20 mouse cellular contexts compared by ENCODE assay signal in the genomic region with DNA sequence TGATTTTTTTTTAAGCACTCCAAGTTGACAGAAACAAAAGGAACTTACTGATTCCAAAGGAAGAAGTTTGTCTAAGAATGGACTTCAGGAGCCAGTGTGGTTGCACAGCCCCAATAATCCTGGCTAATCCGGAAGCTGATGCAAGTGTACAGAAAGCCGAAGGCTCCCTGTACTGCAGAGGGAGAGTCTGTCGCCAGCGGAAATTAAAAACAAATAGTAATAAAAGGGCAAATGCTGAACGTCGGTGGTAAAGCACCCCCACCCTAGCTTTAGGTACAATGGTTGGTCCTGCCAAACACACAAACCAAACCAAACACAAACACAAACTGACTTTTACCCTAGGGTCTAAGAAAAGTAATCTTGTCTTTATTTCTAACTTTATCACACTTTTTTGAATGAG.
DNase-seq lines count a peak whose midpoint lies in the region; ATAC-seq and TF ChIP-seq lines count a peak whose summit lies in the region.
"Had no signal": no experiment of that assay in that cellular context is flagged by ENCODE, and none has a peak within 500 bp of the region (broad histone marks: within the 10 kb centered on the region; RNA-seq: fewer than 3 reads in every experiment).

No protein-coding gene starts in this region.

- H3K4me1 ChIP-seq in embryonic fibroblast, embryonic 13.5 days (ENCODE audit: control insufficient read depth, insufficient read depth, low read length): no peaks in the 10 kb centered on the region; the same call in 1 of the 2 replicates
- no peaks in the 10 kb centered on the region for H3K4me1 ChIP-seq in stomach, postnatal 0 days (replicated peaks; ENCODE audit: control insufficient read depth, insufficient read depth)
- H3K4me1 ChIP-seq in midbrain, embryonic 15.5 days: no peaks in the 10 kb centered on the region
- H3K4me1 ChIP-seq: embryonic facial prominence, embryonic 15.5 days; forebrain, embryonic 13.5 days; forebrain, embryonic 15.5 days had no signal

- peak; percentile 51; the same call in 1 of the 2 replicates for ATAC-seq in stomach, postnatal 0 days (ENCODE audit: low FRiP score, low TSS enrichment)
- ATAC-seq in midbrain, embryonic 15.5 days (replicated peaks): no peak
- ATAC-seq: forebrain, embryonic 13.5 days; forebrain, embryonic 15.5 days; forebrain, postnatal 0 days had no signal

- TF ChIP-seq CTCF in embryonic fibroblast, embryonic 13.5 days (IDR thresholded peaks at IDR 0.05; ENCODE audit: borderline replicate concordance, insufficient read depth, low read length): no peak
- TF ChIP-seq CTCF in stomach, postnatal 0 days (IDR thresholded peaks at IDR 0.05; ENCODE audit: low read depth): no peak

- TF ChIP-seq EP300 in stomach, postnatal 0 days (optimal IDR thresholded peaks at IDR 0.05): no peak

- H3K27ac ChIP-seq in embryonic fibroblast, embryonic 13.5 days (ENCODE audit: insufficient read depth, low read length): peak overlapping the region; percentile 75; the same call in 1 of the 2 replicates
- 0 out of 2 replicates have a peak overlapping the region, but pooled peaks have one; percentile 5 for H3K27ac ChIP-seq in macrophage
- no peak overlapping the region for H3K27ac ChIP-seq in stomach, postnatal 0 days (replicated peaks)
- H3K27ac ChIP-seq in midbrain, embryonic 15.5 days: no peak overlapping the region
- H3K27ac ChIP-seq: embryonic facial prominence, embryonic 13.5 days; embryonic facial prominence, embryonic 15.5 days; forebrain, embryonic 13.5 days; forebrain, embryonic 15.5 days had no signal

- H3K79me2 ChIP-seq in macrophage (ENCODE audit: inconsistent target): peaks cover 57% of the 10 kb centered on the region

- no peaks in the 10 kb centered on the region for H3K9me3 ChIP-seq in stomach, postnatal 0 days (ENCODE audit: control insufficient read depth, low read length)
- no peaks in the 10 kb centered on the region for H3K9me3 ChIP-seq in midbrain, embryonic 15.5 days
- H3K9me3 ChIP-seq: embryonic facial prominence, embryonic 13.5 days; embryonic facial prominence, embryonic 15.5 days; forebrain, embryonic 13.5 days; forebrain, embryonic 15.5 days had no signal

- no peaks in the 10 kb centered on the region for H3K27me3 ChIP-seq in stomach, postnatal 0 days (ENCODE audit: control insufficient read depth, insufficient read depth, low read length)
- H3K27me3 ChIP-seq in midbrain, embryonic 15.5 days (replicated peaks): no peaks in the 10 kb centered on the region
- H3K27me3 ChIP-seq: embryonic facial prominence, embryonic 13.5 days; embryonic facial prominence, embryonic 15.5 days; forebrain, embryonic 13.5 days; forebrain, embryonic 15.5 days had no signal

- no peak for DNase-seq in stomach, postnatal 0 days (ENCODE audit: low spot score)
- no peak for DNase-seq in heart, adult 8-10 months (ENCODE audit: low spot score)
- DNase-seq: adrenal gland, adult 2 months; adrenal gland, postnatal 10 days; adrenal gland, postnatal 25 days; cerebellum, adult 11 months; cerebellum, adult 18-20 months; cerebellum, adult 8-10 months; cerebellum, adult 9-11 months; cerebellum, postnatal 14 days; cerebellum, postnatal 36 days; embryo, embryonic 11 days; forebrain, postnatal 0 days had no signal

- H3K9ac ChIP-seq in stomach, postnatal 0 days (ENCODE audit: low read length): no peak overlapping the region
- no peak overlapping the region for H3K9ac ChIP-seq in midbrain, embryonic 15.5 days
- H3K9ac ChIP-seq: embryonic facial prominence, embryonic 13.5 days; embryonic facial prominence, embryonic 15.5 days; forebrain, embryonic 13.5 days; forebrain, embryonic 15.5 days; forebrain, postnatal 0 days had no signal

- no peak for TF ChIP-seq POLR2A in embryonic fibroblast, embryonic 13.5 days (IDR thresholded peaks at IDR 0.05; ENCODE audit: low read depth, low read length)

- no peak overlapping the region for H3K4me2 ChIP-seq in stomach, postnatal 0 days (replicated peaks; ENCODE audit: low read depth)
- H3K4me2 ChIP-seq in midbrain, embryonic 15.5 days: no peak overlapping the region
- H3K4me2 ChIP-seq: embryonic facial prominence, embryonic 13.5 days; embryonic facial prominence, embryonic 15.5 days; forebrain, embryonic 13.5 days; forebrain, embryonic 15.5 days had no signal

- H3K36me3 ChIP-seq in macrophage (ENCODE audit: inconsistent target): peaks cover 46% of the 10 kb centered on the region; the same call in 1 of the 2 replicates
- peaks cover 3% of the 10 kb centered on the region for H3K36me3 ChIP-seq in stomach, postnatal 0 days (ENCODE audit: control insufficient read depth, insufficient read depth, low read length)
- peaks cover 13% of the 10 kb centered on the region; the same call in 1 of the 2 replicates for H3K36me3 ChIP-seq in midbrain, embryonic 15.5 days (replicated peaks)

- WGBS in macrophage (ENCODE audit: missing documents): 89% methylated on average over 4 of the region's 6 CpGs
- 50% methylated on average over 6 of the region's 6 CpGs for WGBS in stomach, postnatal 0 days
- 79% methylated on average over 6 of the region's 6 CpGs for WGBS in midbrain, embryonic 15.5 days

- no peak overlapping the region for H3K4me3 ChIP-seq in embryonic fibroblast, embryonic 13.5 days (ENCODE audit: insufficient read depth, low read length)
- H3K4me3 ChIP-seq in macrophage (ENCODE audit: inconsistent target): no peak overlapping the region
- no peak overlapping the region for H3K4me3 ChIP-seq in stomach, postnatal 0 days (ENCODE audit: low read depth, low read length)
- no peak overlapping the region for H3K4me3 ChIP-seq in midbrain, embryonic 15.5 days
- H3K4me3 ChIP-seq: embryonic facial prominence, embryonic 13.5 days; embryonic facial prominence, embryonic 15.5 days; forebrain, embryonic 13.5 days; forebrain, embryonic 15.5 days had no signal

Comparison
In these comparisons a context has a peak if more than half of its experiments do, and no peak if none do; other contexts are left out.
1. H3K27ac ChIP-seq: peak in embryonic fibroblast, embryonic 13.5 days (single experiment) and macrophage (single experiment); none in stomach, postnatal 0 days (single experiment) and midbrain, embryonic 15.5 days (single experiment).